Mouse (Mus musculus) hindbrain, embryonic 16.5 days (tissue): ENCODE measurements around the gene Shisa4. TPM values are rescaled to one million over a fixed set of nuclear protein-coding genes. Genes with fewer than 3 reads are reported as not detected.

Experiments used
- polyA plus RNA-seq: library from polyadenylated mRNA; unstranded; fragments of >200 nt; fragmentation: Nextera tagmentation; extraction: Ambion mirVana; gene quantifications from 2 replicates; pipeline ENCODE4 v1.2.1, GENCODE M21; 2015

The Shisa4 gene
- polyA plus RNA-seq, 1 experiment from 2014 or later, result 135 TPM

Other genes with a start within 250 kb of the Shisa4 start
- gene Ptpn7, start 242.5 kb downstream of the Shisa4 start, polyA plus RNA-seq, result 0.24 and 0.30 TPM in 2 replicates
- 329 and 392 TPM in 2 replicates for gene Arl8a, start 228.4 kb downstream of the Shisa4 start, polyA plus RNA-seq
- gene Gpr37l1, start 207.6 kb downstream of the Shisa4 start, polyA plus RNA-seq, result 2.7 and 6.1 TPM in 2 replicates
- 0.28 and 0.29 TPM in 2 replicates for gene Elf3, start 116.7 kb downstream of the Shisa4 start, polyA plus RNA-seq
- gene Rnpep, start 91.2 kb downstream of the Shisa4 start, polyA plus RNA-seq, result 94.1 and 105 TPM in 2 replicates
- 166 and 193 TPM in 2 replicates for gene Timm17a, start 61.5 kb downstream of the Shisa4 start, polyA plus RNA-seq
- gene Lmod1, start 50.4 kb downstream of the Shisa4 start, polyA plus RNA-seq, result 0.28 and 0.46 TPM in 2 replicates
- 102 and 109 TPM in 2 replicates for gene Ipo9, start 55.3 kb upstream of the Shisa4 start, polyA plus RNA-seq
- gene Nav1, start 232.1 kb upstream of the Shisa4 start, polyA plus RNA-seq, result 48.8 and 50.1 TPM in 2 replicates